Mouse (Mus musculus): ENCODE measurements around the gene Coq7. TPM values are rescaled to one million over a fixed set of nuclear protein-coding genes. Genes with fewer than 3 reads are reported as not detected.

Gene Coq7
- total and polyA plus RNA-seq, 3 experiments: 12.9 to 32.3 (median 30.4) TPM

DNA sequence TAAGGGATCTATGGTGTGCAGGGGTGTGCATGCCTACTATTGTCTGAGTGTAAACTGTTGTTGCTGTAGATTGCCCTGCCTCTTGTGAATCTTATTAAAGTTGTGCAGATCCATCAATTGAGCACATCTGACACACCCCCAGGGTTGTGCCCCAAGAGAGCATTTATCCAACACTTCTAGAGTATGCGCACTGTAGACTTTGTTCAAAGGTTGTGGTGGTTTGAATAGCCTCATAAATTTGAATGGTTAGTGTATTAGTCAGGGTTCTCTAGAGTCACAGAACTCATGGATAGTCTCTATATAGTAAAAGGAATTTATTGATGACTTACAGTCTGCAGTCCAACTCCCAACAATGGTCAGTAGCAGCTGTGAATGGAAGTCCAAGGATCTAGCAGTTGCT, 60.3 kb downstream of the Coq7 start:
- no peak for ATAC-seq (ENCODE audit: extremely low read depth, insufficient number of reproducible peaks, low FRiP score, poor library complexity, severe bottlenecking)
- Histone ChIP-seq H3K27me3 (ENCODE audit: insufficient read depth, low read length) (no peaks in the 10 kb centered on the region), H3K4me1 (ENCODE audit: insufficient read depth, low read depth, low read length) (no peaks in the 10 kb centered on the region), H3K9me3 (replicated peaks) (no peaks in the 10 kb centered on the region), H3K4me3 (ENCODE audit: low read depth, low read length) (no peak overlapping the region), H3K36me3 (replicated peaks) (no peaks in the 10 kb centered on the region)
- TF ChIP-seq POLR2AphosphoS5 (IDR thresholded peaks at IDR 0.05; ENCODE audit: insufficient replicate concordance, low read depth, low read length) (no peak), TAL1 (conservative IDR thresholded peaks at IDR 0.05; ENCODE audit: low read depth, low read length) (no peak), GATA2 (IDR thresholded peaks at IDR 0.05; ENCODE audit: borderline replicate concordance, low read depth, low read length) (no peak), GATA1 (IDR thresholded peaks at IDR 0.05; ENCODE audit: borderline replicate concordance, low read length) (no peak), CTCF (IDR thresholded peaks at IDR 0.05; ENCODE audit: low read depth, low read length) (no peak)
- DNase-seq (ENCODE audit: low spot score): no peak

DNA sequence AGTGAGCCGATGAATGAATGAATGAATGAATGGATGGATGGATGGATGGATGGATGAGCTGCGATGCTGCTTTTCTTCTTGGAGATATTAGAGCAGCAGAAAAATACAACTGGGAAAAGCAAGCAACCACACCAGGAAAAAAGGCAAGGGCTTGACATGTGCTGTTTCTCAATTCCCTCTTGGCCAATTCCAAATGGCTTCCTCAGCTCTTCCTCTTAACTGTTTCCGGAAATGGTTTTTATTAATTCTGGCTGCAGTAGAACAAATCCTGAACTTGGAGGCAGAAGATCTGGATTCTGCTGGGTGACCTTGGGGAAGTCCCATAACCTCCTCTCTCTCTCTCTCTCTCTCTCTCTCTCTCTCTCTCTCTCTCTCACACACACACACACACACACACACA, 65.1 kb downstream of the Coq7 start:
- no peaks in the 10 kb centered on the region for H3K27me3 ChIP-seq (ENCODE audit: insufficient read depth, low read length)
- no peak for ATAC-seq (ENCODE audit: extremely low read depth, insufficient number of reproducible peaks, low FRiP score, poor library complexity, severe bottlenecking)
- H3K9me3 ChIP-seq (replicated peaks): no peaks in the 10 kb centered on the region
- no peaks in the 10 kb centered on the region for H3K36me3 ChIP-seq (replicated peaks)
- H3K4me1 ChIP-seq (ENCODE audit: insufficient read depth, low read depth, low read length): no peaks in the 10 kb centered on the region
- no peak for DNase-seq (ENCODE audit: low spot score)
- no peak for TF ChIP-seq CTCF (IDR thresholded peaks at IDR 0.05; ENCODE audit: low read depth, low read length)
- TF ChIP-seq POLR2AphosphoS5 (IDR thresholded peaks at IDR 0.05; ENCODE audit: insufficient replicate concordance, low read depth, low read length): no peak
- no peak for TF ChIP-seq GATA1 (IDR thresholded peaks at IDR 0.05; ENCODE audit: borderline replicate concordance, low read length)
- no peak for TF ChIP-seq GATA2 (IDR thresholded peaks at IDR 0.05; ENCODE audit: borderline replicate concordance, low read depth, low read length)
- TF ChIP-seq TAL1 (conservative IDR thresholded peaks at IDR 0.05; ENCODE audit: low read depth, low read length): no peak
- H3K4me3 ChIP-seq (ENCODE audit: low read depth, low read length): no peak overlapping the region

DNA sequence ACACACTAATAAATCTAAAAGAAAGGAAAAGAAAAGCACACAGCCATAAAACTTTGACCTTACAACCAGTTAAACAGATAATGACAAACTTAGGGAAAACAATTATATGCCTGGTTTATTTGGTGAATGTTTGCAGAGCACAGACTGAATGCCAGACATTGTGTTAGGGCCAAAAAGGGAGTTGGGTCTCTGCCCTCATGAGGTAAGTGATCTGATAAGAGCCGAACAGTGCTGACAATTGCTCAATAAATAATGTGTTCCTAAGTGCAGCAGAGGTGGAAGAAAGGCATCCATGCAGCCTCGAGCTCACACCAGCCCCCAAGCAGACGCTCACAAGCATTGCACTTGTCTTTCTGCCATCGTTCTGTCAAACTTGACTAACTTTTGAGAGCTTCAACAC, 68.7 kb downstream of the Coq7 start:
- no peaks in the 10 kb centered on the region for H3K4me1 ChIP-seq (ENCODE audit: insufficient read depth, low read depth, low read length)
- no peak overlapping the region for H3K4me3 ChIP-seq (ENCODE audit: low read depth, low read length)
- no peaks in the 10 kb centered on the region for H3K36me3 ChIP-seq (replicated peaks)
- no peak for DNase-seq (ENCODE audit: low spot score)
- no peaks in the 10 kb centered on the region for H3K9me3 ChIP-seq (replicated peaks)
- TF ChIP-seq GATA2 (IDR thresholded peaks at IDR 0.05; ENCODE audit: borderline replicate concordance, low read depth, low read length): no peak
- TF ChIP-seq TAL1 (conservative IDR thresholded peaks at IDR 0.05; ENCODE audit: low read depth, low read length): no peak
- TF ChIP-seq GATA1 (IDR thresholded peaks at IDR 0.05; ENCODE audit: borderline replicate concordance, low read length): no peak
- TF ChIP-seq POLR2AphosphoS5 (IDR thresholded peaks at IDR 0.05; ENCODE audit: insufficient replicate concordance, low read depth, low read length): no peak
- no peak for TF ChIP-seq CTCF (IDR thresholded peaks at IDR 0.05; ENCODE audit: low read depth, low read length)
- ATAC-seq (ENCODE audit: extremely low read depth, insufficient number of reproducible peaks, low FRiP score, poor library complexity, severe bottlenecking): no peak
- H3K27me3 ChIP-seq (ENCODE audit: insufficient read depth, low read length): no peaks in the 10 kb centered on the region

DNA sequence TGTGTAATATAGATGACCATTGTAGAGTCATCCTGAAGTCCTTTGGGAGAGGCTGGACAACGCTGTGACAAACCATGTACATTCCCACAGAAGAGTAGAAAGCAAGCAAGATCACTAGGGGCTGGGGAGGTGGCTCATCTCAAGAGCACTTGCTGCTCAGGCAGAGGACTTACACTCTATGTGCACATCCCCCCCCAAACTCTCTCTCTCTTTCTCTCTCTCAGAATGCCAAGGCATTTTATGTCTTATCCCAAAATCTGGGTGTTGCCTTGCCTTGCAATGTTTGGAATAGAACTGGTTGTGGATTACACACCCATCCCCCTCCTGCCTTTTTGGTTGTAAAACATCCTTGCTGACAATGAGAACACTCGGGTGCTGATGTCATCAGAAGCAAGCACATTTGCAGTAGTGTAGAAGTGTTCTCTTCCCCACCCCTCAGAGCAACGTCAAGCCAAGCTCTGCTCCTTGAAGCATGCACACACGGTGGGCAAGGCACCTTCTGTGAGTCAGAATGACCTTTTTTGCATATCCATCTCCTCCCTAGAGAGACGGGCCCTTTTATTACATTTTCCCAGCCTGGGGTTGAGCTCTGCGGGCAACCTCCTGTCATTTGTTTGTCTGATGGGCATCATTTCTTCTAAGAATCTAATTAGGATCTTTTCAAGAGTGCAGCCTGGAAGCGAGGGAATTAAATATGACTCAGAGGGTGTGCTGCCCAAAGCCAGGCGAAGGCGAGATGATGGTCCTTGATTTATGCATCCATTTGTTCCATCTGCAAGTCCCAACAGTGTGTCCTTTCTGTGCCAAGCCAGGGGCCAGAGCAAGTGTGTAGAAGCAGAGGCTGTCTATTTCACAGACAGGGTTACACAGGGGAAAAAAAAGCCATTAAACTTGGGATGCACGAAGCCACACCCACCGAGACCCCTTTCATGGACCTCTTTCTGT, 70.1 kb downstream of the Coq7 start:
- no peaks in the 10 kb centered on the region for H3K27me3 ChIP-seq (ENCODE audit: insufficient read depth, low read length)
- H3K9me3 ChIP-seq (replicated peaks): no peaks in the 10 kb centered on the region
- DNase-seq (ENCODE audit: low spot score) (no peak), ATAC-seq (ENCODE audit: extremely low read depth, insufficient number of reproducible peaks, low FRiP score, poor library complexity, severe bottlenecking) (no peak)
- no peak overlapping the region for H3K4me3 ChIP-seq (ENCODE audit: low read depth, low read length)
- H3K36me3 ChIP-seq (replicated peaks): no peaks in the 10 kb centered on the region
- TF ChIP-seq GATA1 (IDR thresholded peaks at IDR 0.05; ENCODE audit: borderline replicate concordance, low read length) (no peak), GATA2 (IDR thresholded peaks at IDR 0.05; ENCODE audit: borderline replicate concordance, low read depth, low read length) (no peak)
- no peaks in the 10 kb centered on the region for H3K4me1 ChIP-seq (ENCODE audit: insufficient read depth, low read depth, low read length)

DNA sequence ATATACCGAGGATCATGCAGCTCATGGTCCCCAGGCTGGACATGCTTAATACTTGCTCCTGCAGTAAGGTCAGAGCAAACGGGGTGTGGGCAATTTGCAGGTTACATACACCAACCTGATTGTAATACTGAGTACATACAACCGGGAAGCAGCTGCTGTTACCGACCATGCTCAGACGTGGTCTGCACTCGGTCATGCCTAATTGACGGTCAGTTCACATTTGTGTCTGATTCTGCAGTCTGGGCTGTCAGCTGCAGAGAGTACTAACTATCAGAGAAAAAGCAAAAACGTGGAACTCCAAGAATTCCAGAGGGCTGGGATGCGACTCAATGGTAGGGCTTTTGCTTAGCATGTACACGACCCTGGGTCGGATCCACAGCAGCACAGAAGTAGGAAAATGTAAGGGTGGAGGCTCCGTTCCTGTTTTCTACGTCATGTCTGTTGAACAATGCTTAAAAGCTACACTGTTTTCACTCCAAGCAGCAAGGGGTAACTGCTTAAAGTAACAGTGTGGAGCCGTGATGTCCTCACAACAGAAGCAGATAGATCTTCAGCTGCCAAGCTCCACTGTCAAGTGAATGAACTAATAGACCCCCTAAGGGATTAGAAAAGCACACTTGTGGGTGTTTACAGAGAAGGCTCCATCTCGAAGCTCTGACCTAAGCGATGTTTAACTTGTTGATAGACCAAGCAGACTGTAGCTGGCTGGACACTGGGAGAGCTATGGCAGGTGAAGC, 71.6 kb downstream of the Coq7 start:
- H3K27me3 ChIP-seq (ENCODE audit: insufficient read depth, low read length): no peaks in the 10 kb centered on the region
- H3K4me1 ChIP-seq (ENCODE audit: insufficient read depth, low read depth, low read length): no peaks in the 10 kb centered on the region
- TF ChIP-seq TAL1 (conservative IDR thresholded peaks at IDR 0.05; ENCODE audit: low read depth, low read length) (no peak), POLR2AphosphoS5 (IDR thresholded peaks at IDR 0.05; ENCODE audit: insufficient replicate concordance, low read depth, low read length) (no peak), CTCF (IDR thresholded peaks at IDR 0.05; ENCODE audit: low read depth, low read length) (no peak), GATA1 (IDR thresholded peaks at IDR 0.05; ENCODE audit: borderline replicate concordance, low read length) (no peak), GATA2 (IDR thresholded peaks at IDR 0.05; ENCODE audit: borderline replicate concordance, low read depth, low read length) (no peak)
- no peaks in the 10 kb centered on the region for H3K36me3 ChIP-seq (replicated peaks)
- no peak for DNase-seq (ENCODE audit: low spot score)
- no peaks in the 10 kb centered on the region for H3K9me3 ChIP-seq (replicated peaks)
- H3K4me3 ChIP-seq (ENCODE audit: low read depth, low read length): no peak overlapping the region
- no peak for ATAC-seq (ENCODE audit: extremely low read depth, insufficient number of reproducible peaks, low FRiP score, poor library complexity, severe bottlenecking)

Other genes starting within 250 kb of the Coq7 start
- not detected in 2 replicates for gene Syt17, start 85.1 kb downstream of the Coq7 start, total RNA-seq (2014; fragmentation: Nextera tagmentation)
- not detected in 2 replicates for gene Syt17, start 85.1 kb downstream of the Coq7 start, total RNA-seq (2017)
- not detected in 2 replicates for gene Syt17, start 85.1 kb downstream of the Coq7 start, polyA plus RNA-seq (2012)
- gene Itpripl2, start 41.4 kb downstream of the Coq7 start, total RNA-seq (2014; fragmentation: Nextera tagmentation): not detected in 2 replicates
- under 0.01 and 0.11 TPM in 2 replicates for gene Itpripl2, start 41.4 kb downstream of the Coq7 start, total RNA-seq (2017)
- not detected in 2 replicates for gene Itpripl2, start 41.4 kb downstream of the Coq7 start, polyA plus RNA-seq (2012)
- gene Tmc7, start 51.4 kb upstream of the Coq7 start, total RNA-seq (2014; fragmentation: Nextera tagmentation): not detected in 2 replicates
- gene Tmc7, start 51.4 kb upstream of the Coq7 start, total RNA-seq (2017): not detected in 2 replicates
- not detected in 2 replicates for gene Tmc7, start 51.4 kb upstream of the Coq7 start, polyA plus RNA-seq (2012)
- not detected in 2 replicates for gene Tmc5, start 63.9 kb upstream of the Coq7 start, total RNA-seq (2014; fragmentation: Nextera tagmentation)
- gene Tmc5, start 63.9 kb upstream of the Coq7 start, total RNA-seq (2017): 0.11 TPM in 1 of 2 replicates, not detected in the other
- gene Tmc5, start 63.9 kb upstream of the Coq7 start, polyA plus RNA-seq (2012): not detected in 2 replicates
- gene Gde1, start 172.4 kb upstream of the Coq7 start, total RNA-seq (2014; fragmentation: Nextera tagmentation): 31.2 and 51.1 TPM in 2 replicates
- gene Gde1, start 172.4 kb upstream of the Coq7 start, total RNA-seq (2017): 42.0 and 43.1 TPM in 2 replicates
- 19.8 and 23.1 TPM in 2 replicates for gene Gde1, start 172.4 kb upstream of the Coq7 start, polyA plus RNA-seq (2012)
- gene Ccp110, start 179.2 kb upstream of the Coq7 start, total RNA-seq (2014; fragmentation: Nextera tagmentation): 22.7 and 23.7 TPM in 2 replicates
- 19.4 and 25.5 TPM in 2 replicates for gene Ccp110, start 179.2 kb upstream of the Coq7 start, total RNA-seq (2017)
- gene Ccp110, start 179.2 kb upstream of the Coq7 start, polyA plus RNA-seq (2012): 0.91 and 0.99 TPM in 2 replicates
- gene Vps35l, start 206.9 kb upstream of the Coq7 start, total RNA-seq (2014; fragmentation: Nextera tagmentation): 47.6 and 76.5 TPM in 2 replicates
- 75.6 and 77.1 TPM in 2 replicates for gene Vps35l, start 206.9 kb upstream of the Coq7 start, total RNA-seq (2017)
- 10.4 and 30.1 TPM in 2 replicates for gene Vps35l, start 206.9 kb upstream of the Coq7 start, polyA plus RNA-seq (2012)

Data from G1E (cell line).